In the genomic region with DNA sequence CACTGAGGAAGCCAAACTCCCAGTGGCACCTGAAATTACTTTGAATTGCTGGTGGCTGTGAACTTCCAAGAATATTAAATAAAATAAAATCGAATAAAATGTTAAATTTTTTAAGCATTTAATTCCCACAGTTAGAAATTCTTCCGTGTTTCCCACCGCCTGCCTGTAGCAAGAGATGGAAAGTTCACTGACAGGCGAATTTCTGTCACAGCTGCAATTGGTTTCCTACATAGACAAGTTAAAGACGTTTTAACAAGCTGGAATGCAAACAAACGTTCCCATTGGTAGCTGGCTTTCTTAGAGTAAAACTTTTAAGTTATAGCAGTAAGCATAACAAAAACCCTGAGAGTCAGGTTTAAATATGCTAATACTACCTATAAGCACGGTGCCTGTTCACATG, we compare ENCODE assay signal across 29 mouse cellular contexts.
"Had no signal": no experiment of that assay in that cellular context is flagged by ENCODE, and none has a peak within 500 bp of the region (broad histone marks: within the 10 kb centered on the region; RNA-seq: fewer than 3 reads in every experiment).

No protein-coding gene starts in this region.

- H3K9me3 ChIP-seq: embryonic facial prominence, embryonic 12.5 days; embryonic facial prominence, embryonic 13.5 days; embryonic facial prominence, embryonic 15.5 days; forebrain, embryonic 10.5 days; forebrain, embryonic 12.5 days; forebrain, embryonic 13.5 days; forebrain, embryonic 15.5 days had no signal

- H3K9ac ChIP-seq: embryonic facial prominence, embryonic 12.5 days; embryonic facial prominence, embryonic 13.5 days; embryonic facial prominence, embryonic 15.5 days; forebrain, embryonic 12.5 days; forebrain, embryonic 13.5 days; forebrain, embryonic 15.5 days; forebrain, postnatal 0 days had no signal

- H3K27ac ChIP-seq: embryonic facial prominence, embryonic 12.5 days; embryonic facial prominence, embryonic 13.5 days; embryonic facial prominence, embryonic 15.5 days; forebrain, embryonic 10.5 days; forebrain, embryonic 12.5 days; forebrain, embryonic 13.5 days; forebrain, embryonic 15.5 days; gastrocnemius, adult 2 months; heart, adult 2 months had no signal

- H3K4me2 ChIP-seq: embryonic facial prominence, embryonic 12.5 days; embryonic facial prominence, embryonic 13.5 days; embryonic facial prominence, embryonic 15.5 days; forebrain, embryonic 12.5 days; forebrain, embryonic 13.5 days; forebrain, embryonic 15.5 days had no signal

- H3K27me3 ChIP-seq: embryonic facial prominence, embryonic 12.5 days; embryonic facial prominence, embryonic 13.5 days; embryonic facial prominence, embryonic 15.5 days; forebrain, embryonic 12.5 days; forebrain, embryonic 13.5 days; forebrain, embryonic 15.5 days had no signal

- H3K4me1 ChIP-seq: embryonic facial prominence, embryonic 12.5 days; embryonic facial prominence, embryonic 13.5 days; embryonic facial prominence, embryonic 15.5 days; forebrain, embryonic 13.5 days; forebrain, embryonic 15.5 days had no signal

- ATAC-seq: forebrain, embryonic 13.5 days; forebrain, embryonic 14.5 days; forebrain, embryonic 15.5 days; forebrain, embryonic 16.5 days; forebrain, postnatal 0 days had no signal

- H3K4me3 ChIP-seq: embryonic facial prominence, embryonic 12.5 days; embryonic facial prominence, embryonic 13.5 days; embryonic facial prominence, embryonic 15.5 days; erythroblast, embryonic 14.5 days; forebrain, embryonic 10.5 days; forebrain, embryonic 12.5 days; forebrain, embryonic 13.5 days; forebrain, embryonic 15.5 days; gastrocnemius, adult 2 months; heart, adult 2 months had no signal

- DNase-seq: cerebellum, adult 18-20 months; cerebellum, adult 2 months; cerebellum, adult 8-10 months; cerebellum, adult 9-10 months; cerebellum, adult 9-11 months; cerebellum, postnatal 10 days; cerebellum, postnatal 14 days; cerebellum, postnatal 25 days; cerebellum, postnatal 36 days; embryo, embryonic 11 days; forebrain, postnatal 0 days; gastrocnemius, adult 2 months; gastrocnemius, postnatal 10 days; gastrocnemius, postnatal 14 days; gastrocnemius, postnatal 25 days; gastrocnemius, postnatal 36 days; heart, adult 11 months; heart, adult 18-20 months; heart, adult 2 months had no signal

- H3K36me3 ChIP-seq: embryonic facial prominence, embryonic 12.5 days; embryonic facial prominence, embryonic 13.5 days; embryonic facial prominence, embryonic 15.5 days; forebrain, embryonic 10.5 days; forebrain, embryonic 12.5 days; forebrain, embryonic 15.5 days had no signal
